Mouse (Mus musculus): ENCODE data around the gene Rhoj.
A peak's percentile ranks its signal among the peaks of the same experiment; 100 is the strongest.

- TF ChIP-seq CTCF (IDR thresholded peaks at IDR 0.05; ENCODE audit: control insufficient read depth, insufficient read depth, insufficient read length) = no peak
- TF ChIP-seq CEBPB (IDR thresholded peaks at IDR 0.05; ENCODE audit: low read depth) = no peak
- TF ChIP-seq USF1 (IDR thresholded peaks at IDR 0.05; ENCODE audit: low read depth) = no peak
- TF ChIP-seq MAX (IDR thresholded peaks at IDR 0.05) = peak; percentile 28
- no peak for TF ChIP-seq MYOD1 (IDR thresholded peaks at IDR 0.05; ENCODE audit: control insufficient read depth, insufficient read length, low read depth)
- no peak for TF ChIP-seq MYOG (IDR thresholded peaks at IDR 0.05; ENCODE audit: control insufficient read depth, extremely low read depth, insufficient read length)
- TF ChIP-seq FOSL1 (IDR thresholded peaks at IDR 0.05; ENCODE audit: insufficient read depth, low read length, poor library complexity, severe bottlenecking) = no peak
These were observed 4.0 kb upstream of the Rhoj start for GRCm38 (mm10) chr12:75304132-75304531.
